Mouse (Mus musculus): ENCODE data around the gene Cabin1. TPM values are rescaled to one million over a fixed set of nuclear protein-coding genes. Genes with fewer than 3 reads are reported as not detected.
A peak's percentile ranks its signal among the peaks of the same experiment; 100 is the strongest.

Gene Cabin1
- polyA plus RNA-seq, 1 experiment from 2014 or later, result 37.7 TPM

DNA sequence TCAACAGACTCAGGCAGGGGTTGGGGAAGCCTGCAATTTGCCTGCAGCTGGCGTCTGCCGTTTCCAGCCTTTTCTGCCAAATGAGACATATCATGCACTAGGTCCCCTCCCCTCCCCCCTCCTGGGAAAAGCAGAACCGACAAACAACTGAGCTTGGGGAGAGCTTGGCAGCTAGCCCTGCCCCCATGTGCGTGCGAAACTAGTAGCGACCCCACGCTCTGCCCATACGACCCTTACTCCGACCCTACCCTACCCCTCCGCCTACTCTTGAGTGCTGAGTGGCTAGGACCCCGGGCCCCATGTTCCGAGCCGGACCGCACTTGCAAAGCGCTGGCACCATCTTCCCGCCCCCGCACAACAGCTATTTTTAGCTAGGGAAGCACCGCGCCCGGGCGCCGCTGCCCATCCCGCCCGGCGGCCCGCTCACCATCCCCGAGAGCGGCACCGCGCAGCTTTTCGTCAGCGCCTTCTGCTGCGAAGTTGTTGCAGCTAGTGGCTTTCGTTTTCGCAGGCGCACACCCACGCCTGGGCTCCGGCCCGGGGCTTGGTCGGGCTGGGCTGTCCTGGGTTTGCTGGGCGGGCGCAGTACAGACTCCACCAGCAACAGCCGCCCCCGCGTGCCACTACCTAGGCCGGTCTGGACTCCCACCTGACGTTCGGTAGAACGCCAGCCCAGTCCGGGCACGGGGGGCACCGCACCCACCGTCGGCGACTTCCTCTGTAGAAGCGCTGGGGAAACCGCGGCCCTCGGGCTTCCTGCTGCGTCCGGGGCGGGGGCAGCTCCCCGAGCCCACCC, 96.8 kb downstream of the Cabin1 start:
- under 1% methylated on average over 63 of the region's 63 CpGs for WGBS
- Histone ChIP-seq H3K9ac (ENCODE audit: low read depth, low read length) (peak overlapping the region; percentile 75), H3K36me3 (ENCODE audit: control insufficient read depth, insufficient read depth, low read length) (peaks cover 8% of the 10 kb centered on the region; the same call in 1 of the 2 replicates), H3K27me3 (ENCODE audit: control insufficient read depth, insufficient read depth, low read length) (no peaks in the 10 kb centered on the region), H3K4me1 (ENCODE audit: control insufficient read depth, insufficient read depth, low read length) (peaks cover 6% of the 10 kb centered on the region; the same call in 1 of the 2 replicates), H3K27ac (ENCODE audit: low read depth, low read length) (peak overlapping the region; percentile 42; the same call in 1 of the 2 replicates), H3K4me3 (ENCODE audit: low read length) (peak overlapping the region; percentile 78), H3K4me2 (replicated peaks; ENCODE audit: low read depth, low read length) (peak overlapping the region; percentile 100), H3K9me3 (ENCODE audit: control insufficient read depth, low read length) (no peaks in the 10 kb centered on the region)
- peak; percentile 85 for ATAC-seq (ENCODE audit: low FRiP score, low TSS enrichment)

DNA sequence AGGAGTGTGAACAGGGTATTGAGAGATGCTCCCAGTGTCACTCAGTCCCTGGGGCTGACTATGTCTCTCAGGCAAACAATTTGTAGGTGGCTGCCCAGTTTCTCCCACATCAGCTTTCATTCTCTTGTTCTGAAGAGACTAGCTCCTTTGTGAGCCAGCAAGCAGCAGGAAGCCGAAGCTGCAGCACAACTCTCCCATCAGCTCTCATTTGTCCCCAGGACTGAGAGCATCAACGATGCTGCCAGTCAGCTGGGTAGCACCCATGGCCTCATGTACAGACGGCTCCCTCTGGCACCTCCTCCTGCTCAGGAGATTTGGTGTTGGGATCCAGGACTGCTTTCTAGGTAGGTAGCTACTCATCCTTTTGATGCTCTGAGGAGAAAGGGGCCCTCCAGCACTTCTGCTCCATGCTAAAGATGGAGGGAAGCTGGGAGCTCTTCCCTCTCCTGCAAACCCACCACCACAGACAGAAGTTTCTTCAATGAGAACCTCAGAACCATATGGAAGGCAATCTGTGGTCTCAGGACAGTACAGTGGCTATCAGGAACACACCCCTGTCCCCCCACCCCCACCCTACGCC, 97.6 kb downstream of the Cabin1 start:
- Histone ChIP-seq H3K9me3 (ENCODE audit: control insufficient read depth, low read length) (no peaks in the 10 kb centered on the region), H3K4me1 (ENCODE audit: control insufficient read depth, insufficient read depth, low read length) (peaks cover 6% of the 10 kb centered on the region; the same call in 1 of the 2 replicates), H3K9ac (ENCODE audit: low read depth, low read length) (peak overlapping the region; percentile 75), H3K27ac (ENCODE audit: low read depth, low read length) (no peak overlapping the region), H3K4me3 (ENCODE audit: low read length) (peak overlapping the region; percentile 78), H3K4me2 (replicated peaks; ENCODE audit: low read depth, low read length) (peak overlapping the region; percentile 100), H3K27me3 (ENCODE audit: control insufficient read depth, insufficient read depth, low read length) (no peaks in the 10 kb centered on the region), H3K36me3 (ENCODE audit: control insufficient read depth, insufficient read depth, low read length) (peaks cover 11% of the 10 kb centered on the region; the same call in 1 of the 2 replicates)
- ATAC-seq (ENCODE audit: low FRiP score, low TSS enrichment), result no peak
- WGBS, result 35% methylated on average over 4 of the region's 4 CpGs

- H3K36me3 ChIP-seq (ENCODE audit: control insufficient read depth, insufficient read depth, low read length), result peaks cover 19% of the 10 kb centered on the region; the same call in 1 of the 2 replicates
- H3K9me3 ChIP-seq (ENCODE audit: control insufficient read depth, low read length), result no peaks in the 10 kb centered on the region
- peaks cover 6% of the 10 kb centered on the region; the same call in 1 of the 2 replicates for H3K4me1 ChIP-seq (ENCODE audit: control insufficient read depth, insufficient read depth, low read length)
- no peak overlapping the region for H3K4me3 ChIP-seq (ENCODE audit: low read length)
- WGBS, result 93% methylated on average over 6 of the region's 6 CpGs
- no peaks in the 10 kb centered on the region for H3K27me3 ChIP-seq (ENCODE audit: control insufficient read depth, insufficient read depth, low read length)
- no peak overlapping the region for H3K9ac ChIP-seq (ENCODE audit: low read depth, low read length)
- no peak overlapping the region for H3K27ac ChIP-seq (ENCODE audit: low read depth, low read length)
- no peak for ATAC-seq (ENCODE audit: low FRiP score, low TSS enrichment)
- no peak overlapping the region for H3K4me2 ChIP-seq (replicated peaks; ENCODE audit: low read depth, low read length)
These were observed 99.4 kb downstream of the Cabin1 start for GRCm38 (mm10) chr10:75664673-75665270.

- no peak overlapping the region for H3K4me2 ChIP-seq (replicated peaks; ENCODE audit: low read depth, low read length)
- no peak overlapping the region for H3K9ac ChIP-seq (ENCODE audit: low read depth, low read length)
- no peak overlapping the region for H3K4me3 ChIP-seq (ENCODE audit: low read length)
- peaks cover 30% of the 10 kb centered on the region for H3K36me3 ChIP-seq (ENCODE audit: control insufficient read depth, insufficient read depth, low read length)
- peaks cover 6% of the 10 kb centered on the region; the same call in 1 of the 2 replicates for H3K4me1 ChIP-seq (ENCODE audit: control insufficient read depth, insufficient read depth, low read length)
- 93% methylated on average over 4 of the region's 4 CpGs for WGBS
- H3K9me3 ChIP-seq (ENCODE audit: control insufficient read depth, low read length), result no peaks in the 10 kb centered on the region
- no peaks in the 10 kb centered on the region for H3K27me3 ChIP-seq (ENCODE audit: control insufficient read depth, insufficient read depth, low read length)
- ATAC-seq (ENCODE audit: low FRiP score, low TSS enrichment), result no peak
- no peak overlapping the region for H3K27ac ChIP-seq (ENCODE audit: low read depth, low read length)
These were observed 101.6 kb downstream of the Cabin1 start for GRCm38 (mm10) chr10:75662575-75662974.

- H3K4me2 ChIP-seq (replicated peaks; ENCODE audit: low read depth, low read length), result no peak overlapping the region
- no peak for ATAC-seq (ENCODE audit: low FRiP score, low TSS enrichment)
- WGBS, result 93% methylated on average over 3 of the region's 3 CpGs
- H3K4me3 ChIP-seq (ENCODE audit: low read length), result no peak overlapping the region
- peaks cover 37% of the 10 kb centered on the region for H3K36me3 ChIP-seq (ENCODE audit: control insufficient read depth, insufficient read depth, low read length)
- H3K9me3 ChIP-seq (ENCODE audit: control insufficient read depth, low read length), result no peaks in the 10 kb centered on the region
- no peaks in the 10 kb centered on the region for H3K27me3 ChIP-seq (ENCODE audit: control insufficient read depth, insufficient read depth, low read length)
- peaks cover 4% of the 10 kb centered on the region; the same call in 1 of the 2 replicates for H3K4me1 ChIP-seq (ENCODE audit: control insufficient read depth, insufficient read depth, low read length)
- no peak overlapping the region for H3K27ac ChIP-seq (ENCODE audit: low read depth, low read length)
- H3K9ac ChIP-seq (ENCODE audit: low read depth, low read length), result no peak overlapping the region
These were observed 102.3 kb downstream of the Cabin1 start for GRCm38 (mm10) chr10:75661876-75662275.

DNA sequence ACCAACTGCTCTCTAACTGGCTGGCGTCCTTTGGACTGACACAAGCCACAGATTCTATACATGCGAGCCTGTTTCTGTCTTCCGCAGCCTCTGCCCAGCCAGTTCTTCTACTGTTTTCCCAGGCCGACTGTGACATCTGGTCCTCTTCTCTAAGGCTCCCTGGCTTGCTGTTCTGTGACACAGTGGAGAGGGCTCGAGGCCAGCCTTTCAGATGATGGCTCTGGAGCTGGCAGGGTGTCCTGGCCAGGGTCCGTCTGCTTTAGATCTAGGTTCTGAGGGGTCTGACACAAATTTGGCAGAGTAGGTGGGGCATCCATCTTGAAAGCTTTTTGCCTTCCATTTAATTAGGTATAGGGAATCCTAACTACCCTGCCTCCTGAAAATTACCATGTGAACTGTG, 102.8 kb downstream of the Cabin1 start:
- ATAC-seq (ENCODE audit: low FRiP score, low TSS enrichment), result no peak
- 85% methylated on average over 6 of the region's 6 CpGs for WGBS
- Histone ChIP-seq H3K4me1 (ENCODE audit: control insufficient read depth, insufficient read depth, low read length) (no peaks in the 10 kb centered on the region; the same call in 1 of the 2 replicates), H3K36me3 (ENCODE audit: control insufficient read depth, insufficient read depth, low read length) (peaks cover 42% of the 10 kb centered on the region), H3K27me3 (ENCODE audit: control insufficient read depth, insufficient read depth, low read length) (no peaks in the 10 kb centered on the region), H3K9me3 (ENCODE audit: control insufficient read depth, low read length) (no peaks in the 10 kb centered on the region), H3K27ac (ENCODE audit: low read depth, low read length) (no peak overlapping the region), H3K4me2 (replicated peaks; ENCODE audit: low read depth, low read length) (no peak overlapping the region), H3K4me3 (ENCODE audit: low read length) (no peak overlapping the region), H3K9ac (ENCODE audit: low read depth, low read length) (no peak overlapping the region)

- H3K4me3 ChIP-seq (ENCODE audit: low read length), result no peak overlapping the region
- ATAC-seq (ENCODE audit: low FRiP score, low TSS enrichment), result no peak
- no peak overlapping the region for H3K4me2 ChIP-seq (replicated peaks; ENCODE audit: low read depth, low read length)
- 96% methylated on average over 7 of the region's 7 CpGs for WGBS
- no peaks in the 10 kb centered on the region for H3K9me3 ChIP-seq (ENCODE audit: control insufficient read depth, low read length)
- H3K27me3 ChIP-seq (ENCODE audit: control insufficient read depth, insufficient read depth, low read length), result no peaks in the 10 kb centered on the region
- peaks cover 71% of the 10 kb centered on the region for H3K36me3 ChIP-seq (ENCODE audit: control insufficient read depth, insufficient read depth, low read length)
- H3K27ac ChIP-seq (ENCODE audit: low read depth, low read length), result no peak overlapping the region
- H3K4me1 ChIP-seq (ENCODE audit: control insufficient read depth, insufficient read depth, low read length), result no peaks in the 10 kb centered on the region
- H3K9ac ChIP-seq (ENCODE audit: low read depth, low read length), result no peak overlapping the region
These were observed 106.4 kb downstream of the Cabin1 start for GRCm38 (mm10) chr10:75657772-75658171.

DNA sequence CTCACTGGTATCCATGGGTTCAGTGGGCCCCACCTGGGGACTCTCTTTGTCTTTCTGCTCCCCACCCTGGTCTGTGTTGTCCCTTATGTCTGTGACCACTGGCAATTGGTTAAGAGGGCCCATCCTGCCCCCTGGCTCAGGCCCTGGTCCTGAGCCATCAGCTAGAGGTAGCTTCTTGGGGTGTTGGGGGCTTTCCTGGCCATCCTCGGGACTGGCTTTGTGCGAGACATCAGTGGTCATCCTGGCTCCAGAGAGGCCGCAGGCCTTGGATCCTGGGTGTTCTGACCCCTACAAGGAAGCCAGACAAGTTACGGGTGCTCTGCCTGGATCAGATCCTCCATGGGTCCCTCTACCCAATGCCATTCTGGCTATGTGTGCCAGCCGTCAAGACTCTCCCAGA, 107.0 kb downstream of the Cabin1 start:
- ATAC-seq (ENCODE audit: low FRiP score, low TSS enrichment), result no peak
- Histone ChIP-seq H3K4me2 (replicated peaks; ENCODE audit: low read depth, low read length) (no peak overlapping the region), H3K9me3 (ENCODE audit: control insufficient read depth, low read length) (no peaks in the 10 kb centered on the region), H3K4me3 (ENCODE audit: low read length) (no peak overlapping the region), H3K36me3 (ENCODE audit: control insufficient read depth, insufficient read depth, low read length) (peaks cover 73% of the 10 kb centered on the region), H3K27ac (ENCODE audit: low read depth, low read length) (no peak overlapping the region), H3K27me3 (ENCODE audit: control insufficient read depth, insufficient read depth, low read length) (no peaks in the 10 kb centered on the region), H3K4me1 (ENCODE audit: control insufficient read depth, insufficient read depth, low read length) (no peaks in the 10 kb centered on the region), H3K9ac (ENCODE audit: low read depth, low read length) (no peak overlapping the region)
- WGBS, result 88% methylated on average over 5 of the region's 5 CpGs

GRCm38 (mm10) chr10:75654053-75654452, 110.1 kb downstream of the Cabin1 start:
- Histone ChIP-seq H3K9me3 (ENCODE audit: control insufficient read depth, low read length) (no peaks in the 10 kb centered on the region), H3K4me1 (ENCODE audit: control insufficient read depth, insufficient read depth, low read length) (no peaks in the 10 kb centered on the region), H3K27me3 (ENCODE audit: control insufficient read depth, insufficient read depth, low read length) (no peaks in the 10 kb centered on the region), H3K4me2 (replicated peaks; ENCODE audit: low read depth, low read length) (no peak overlapping the region), H3K9ac (ENCODE audit: low read depth, low read length) (no peak overlapping the region), H3K4me3 (ENCODE audit: low read length) (no peak overlapping the region), H3K36me3 (ENCODE audit: control insufficient read depth, insufficient read depth, low read length) (peaks cover 89% of the 10 kb centered on the region), H3K27ac (ENCODE audit: low read depth, low read length) (no peak overlapping the region)
- no peak for ATAC-seq (ENCODE audit: low FRiP score, low TSS enrichment)
- 92% methylated on average over 4 of the region's 4 CpGs for WGBS

Data from kidney, embryonic 14.5 days (tissue).